Mouse (Mus musculus): Measurements from ENCODE around the gene Bmp8b.

DNA sequence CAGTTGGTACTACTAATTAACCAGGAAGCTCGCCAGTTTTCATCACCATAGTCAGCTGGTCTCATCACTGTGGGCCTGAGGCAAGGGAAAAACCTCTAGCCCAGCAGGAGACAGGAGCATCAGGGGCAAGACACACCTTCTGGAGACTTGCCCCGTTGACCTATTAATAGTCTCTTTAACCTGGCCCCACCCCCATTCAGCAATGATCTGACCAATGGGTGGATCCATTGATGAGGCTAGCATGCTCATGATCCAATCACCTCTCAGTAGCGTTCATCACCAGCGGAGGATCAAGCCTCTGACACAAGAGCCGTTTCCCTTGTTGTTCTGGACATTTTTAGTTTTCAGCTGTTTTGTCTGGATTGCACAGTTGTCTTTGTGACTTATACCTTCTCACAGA lies 12.3 kb upstream of the Bmp8b start:
- TF ChIP-seq POLR2A (IDR thresholded peaks at IDR 0.05; ENCODE audit: borderline replicate concordance, control insufficient read depth, low read depth, low read length) (no peak), CTCF (IDR thresholded peaks at IDR 0.05; ENCODE audit: control insufficient read depth, insufficient read depth, low read length) (no peak)
